Mouse (Mus musculus) liver, adult (tissue): ENCODE data around the gene Ubqln1.

ENCODE experiments used
- GATA4 ChIP-seq: IDR thresholded peaks from 2 replicates; pipeline ENCODE4 v1.6.1; 2014; ENCODE audit warnings: mild to moderate bottlenecking, low read length; ENCODE audit not compliant: insufficient replicate concordance

Gene Ubqln1

GRCm38 (mm10) chr13:58215592-58216341 is at the start of gene Ubqln1:
Gene Ubqln1, minus strand, starts transcription at chr13:58215653.
- TF ChIP-seq GATA4, result no peak

GRCm38 (mm10) chr13:58263546-58263945 is 48.1 kb upstream of the Ubqln1 start:
- TF ChIP-seq GATA4, result no peak

- no peak for TF ChIP-seq GATA4
Observed at GRCm38 (mm10) chr13:58261674-58262073, 46.2 kb upstream of the Ubqln1 start.

- no peak for TF ChIP-seq GATA4
Observed at GRCm38 (mm10) chr13:58253268-58253667, 37.8 kb upstream of the Ubqln1 start.

GRCm38 (mm10) chr13:58248957-58249356 is 33.5 kb upstream of the Ubqln1 start:
- no peak for TF ChIP-seq GATA4

- no peak for TF ChIP-seq GATA4
Observed at GRCm38 (mm10) chr13:58236536-58236935, 21.1 kb upstream of the Ubqln1 start.

GRCm38 (mm10) chr13:58232611-58233010 is 17.2 kb upstream of the Ubqln1 start:
- no peak for TF ChIP-seq GATA4

GRCm38 (mm10) chr13:58232070-58232469 is 16.6 kb upstream of the Ubqln1 start:
- TF ChIP-seq GATA4, result no peak

- TF ChIP-seq GATA4, result no peak
Observed at GRCm38 (mm10) chr13:58228624-58229023, 13.2 kb upstream of the Ubqln1 start.

GRCm38 (mm10) chr13:58225694-58226093 is 10.2 kb upstream of the Ubqln1 start:
- TF ChIP-seq GATA4, result no peak

- TF ChIP-seq GATA4, result no peak
Observed at GRCm38 (mm10) chr13:58220206-58220605, 4.8 kb upstream of the Ubqln1 start.

GRCm38 (mm10) chr13:58217536-58217935 is 2.1 kb upstream of the Ubqln1 start:
- TF ChIP-seq GATA4, result no peak

- no peak for TF ChIP-seq GATA4
Observed at GRCm38 (mm10) chr13:58216395-58216794, 942 bp upstream of the Ubqln1 start.

- TF ChIP-seq GATA4, result no peak
Observed at GRCm38 (mm10) chr13:58215253-58215591, 231 bp downstream of the Ubqln1 start.

- TF ChIP-seq GATA4, result no peak
Observed at GRCm38 (mm10) chr13:58214346-58215252, 854 bp downstream of the Ubqln1 start.

- no peak for TF ChIP-seq GATA4
Observed at GRCm38 (mm10) chr13:58213801-58214200, 1.7 kb downstream of the Ubqln1 start.
